Mouse (Mus musculus) CH12.LX (cell line): ENCODE results near the gene Kcnma1. TPM values are rescaled to one million over a fixed set of nuclear protein-coding genes. Genes with fewer than 3 reads are reported as not detected.
A peak's percentile ranks its signal among the peaks of the same experiment; 100 is the strongest.

Source experiments
- DNase-seq: peaks from one replicate; pipeline ENCODE4 v3.0.0-alpha.2; 2013; ENCODE audit errors: extremely low read depth
- H3K27ac ChIP-seq: 2 replicates; pipeline ENCODE4 v1.5.1; 2012; ENCODE audit warnings: low read depth, mild to moderate bottlenecking, control low read depth, moderate library complexity; ENCODE audit not compliant: insufficient read depth
- H3K27me3 ChIP-seq: replicated peaks from 2 replicates; pipeline ENCODE3; 2012; ENCODE audit warnings: inconsistent platforms
- H3K36me3 ChIP-seq, 2 experiments: replicated peaks in 1 of 2; 2 replicates each; pipeline versions ENCODE3 to v1.6.1; 2012; ENCODE audit warnings: inconsistent platforms in 1 of 2, low read length in 1 of 2, mild to moderate bottlenecking in 1 of 2, mixed read lengths in 1 of 2, moderate library complexity in 1 of 2; ENCODE audit not compliant: control insufficient read depth in 1 of 2, insufficient read depth in 1 of 2
- H3K4me1 ChIP-seq, 2 experiments: 2 replicates each; pipeline ENCODE4 v1.6.1; 2012; ENCODE audit warnings: inconsistent platforms in 1 of 2, moderate library complexity in 1 of 2; ENCODE audit not compliant: insufficient read depth in 2 of 2, control insufficient read depth in 1 of 2
- H3K4me2 ChIP-seq: 2 replicates; pipeline ENCODE4 v1.6.1; 2012; ENCODE audit warnings: low read depth, mild to moderate bottlenecking, control low read depth; ENCODE audit not compliant: poor library complexity, insufficient read depth, severe bottlenecking
- H3K4me3 ChIP-seq, 3 experiments: fragments of 150-350 bp in 1 of 3; sonication (generic) in 1 of 3; replicated peaks in 1 of 3; 2 replicates each; pipeline versions ENCODE3 to v1.5.1; 2011 to 2012; ENCODE audit warnings: low read depth in 2 of 3, low read length in 2 of 3, mild to moderate bottlenecking in 2 of 3, moderate library complexity in 2 of 3, control low read depth in 1 of 3, improper control_type of control experiment in 1 of 3, inconsistent platforms in 1 of 3, mixed read lengths in 1 of 3; ENCODE audit not compliant: poor library complexity in 1 of 3
- H3K79me2 ChIP-seq: replicated peaks from 2 replicates; pipeline ENCODE4 v1.6.1; 2012; ENCODE audit warnings: mild to moderate bottlenecking, moderate library complexity; ENCODE audit not compliant: control insufficient read depth, poor library complexity, insufficient read depth, severe bottlenecking; ENCODE audit errors: extremely low read depth
- H3K9ac ChIP-seq: 2 replicates; pipeline ENCODE4 v1.6.1; 2012; ENCODE audit warnings: low read depth, mild to moderate bottlenecking, control low read depth, moderate library complexity; ENCODE audit not compliant: insufficient read depth
- H3K9me3 ChIP-seq: replicated peaks from 2 replicates; pipeline ENCODE3; 2012; ENCODE audit warnings: low read length, inconsistent platforms, mixed read lengths
- CHD1 ChIP-seq: IDR thresholded peaks from 2 replicates; pipeline ENCODE4 v1.6.1; 2012; ENCODE audit warnings: low read depth, low read length, improper control_type of control experiment, inconsistent platforms
- CTCF ChIP-seq, 2 experiments: IDR thresholded peaks in 1 of 2; conservative IDR thresholded peaks in 1 of 2; 2 replicates each; pipeline ENCODE4 v1.5.1; 2011 to 2012; ENCODE audit warnings: low read depth in 2 of 2, low read length in 2 of 2, improper control_type of control experiment in 1 of 2, inconsistent platforms in 1 of 2, mild to moderate bottlenecking in 1 of 2, moderate library complexity in 1 of 2
- ELF1 ChIP-seq: IDR thresholded peaks from 2 replicates; pipeline ENCODE4 v1.6.1; 2014; ENCODE audit warnings: low read depth, mild to moderate bottlenecking, inconsistent platforms, low read length, improper control_type of control experiment
- EP300 ChIP-seq: IDR thresholded peaks from 2 replicates; pipeline ENCODE4 v1.6.1; 2011; ENCODE audit warnings: low read length, improper control_type of control experiment
- HCFC1 ChIP-seq: IDR thresholded peaks from 2 replicates; pipeline ENCODE4 v1.6.1; 2012; ENCODE audit warnings: low read depth, mild to moderate bottlenecking, inconsistent platforms, low read length, improper control_type of control experiment
- JUN ChIP-seq: IDR thresholded peaks from 2 replicates; pipeline ENCODE4 v1.6.1; 2011; ENCODE audit warnings: low read depth, mild to moderate bottlenecking, low read length, improper control_type of control experiment, moderate library complexity; ENCODE audit not compliant: insufficient read depth
- KAT2A ChIP-seq: IDR thresholded peaks from 2 replicates; pipeline ENCODE4 v1.6.1; 2012; ENCODE audit warnings: low read length, improper control_type of control experiment, inconsistent platforms; ENCODE audit not compliant: insufficient replicate concordance
- MAFK ChIP-seq: IDR thresholded peaks from 2 replicates; pipeline ENCODE4 v1.6.1; 2011; ENCODE audit warnings: low read length, improper control_type of control experiment; ENCODE audit not compliant: insufficient replicate concordance
- MAX ChIP-seq: IDR thresholded peaks from 2 replicates; pipeline ENCODE4 v1.6.1; 2011; ENCODE audit warnings: low read length, improper control_type of control experiment
- MEF2A ChIP-seq: IDR thresholded peaks from 2 replicates; pipeline ENCODE4 v1.6.1; 2014; ENCODE audit warnings: low read depth, mild to moderate bottlenecking, inconsistent platforms, low read length, improper control_type of control experiment, borderline replicate concordance
- MXI1 ChIP-seq: IDR thresholded peaks from 2 replicates; pipeline ENCODE4 v1.6.1; 2011; ENCODE audit warnings: mild to moderate bottlenecking, low read depth, low read length, improper control_type of control experiment
- MYC ChIP-seq: IDR thresholded peaks from 2 replicates; pipeline ENCODE4 v1.6.1; 2011; ENCODE audit warnings: low read depth, mild to moderate bottlenecking, improper control_type of control experiment, low read length
- NELFE ChIP-seq: IDR thresholded peaks from 2 replicates; pipeline ENCODE4 v1.6.1; 2011; ENCODE audit warnings: low read depth, low read length, improper control_type of control experiment
- NRF1 ChIP-seq: IDR thresholded peaks from 2 replicates; pipeline ENCODE4 v1.6.1; 2014; ENCODE audit warnings: low read depth, mild to moderate bottlenecking, inconsistent platforms, low read length, improper control_type of control experiment, moderate library complexity
- PAX5 ChIP-seq: IDR thresholded peaks from 2 replicates; pipeline ENCODE4 v1.6.1; 2012; ENCODE audit warnings: low read length, inconsistent platforms, mixed read lengths
- POLR2A ChIP-seq: IDR thresholded peaks from 2 replicates; pipeline ENCODE4 v1.6.1; 2011; ENCODE audit warnings: low read depth, mild to moderate bottlenecking, improper control_type of control experiment, low read length
- POLR2AphosphoS2 ChIP-seq: IDR thresholded peaks from 2 replicates; pipeline ENCODE4 v1.6.1; 2011; ENCODE audit warnings: low read depth, low read length, improper control_type of control experiment
- RAD21 ChIP-seq: IDR thresholded peaks from 2 replicates; pipeline ENCODE4 v1.6.1; 2011; ENCODE audit warnings: low read depth, mild to moderate bottlenecking, low read length, improper control_type of control experiment, moderate library complexity
- RCOR1 ChIP-seq: conservative IDR thresholded peaks from 2 replicates; pipeline ENCODE4 v1.6.1; 2012; ENCODE audit warnings: low read depth, mild to moderate bottlenecking, inconsistent platforms, low read length, improper control_type of control experiment
- SMC3 ChIP-seq: IDR thresholded peaks from 2 replicates; pipeline ENCODE4 v1.6.1; 2011; ENCODE audit warnings: low read depth, low read length, improper control_type of control experiment
- USF2 ChIP-seq: conservative IDR thresholded peaks from 2 replicates; pipeline ENCODE4 v1.6.1; 2011; ENCODE audit warnings: low read depth, low read length, improper control_type of control experiment
- ZC3H11A ChIP-seq: IDR thresholded peaks from 2 replicates; pipeline ENCODE4 v1.6.1; 2012; ENCODE audit warnings: low read depth, mild to moderate bottlenecking, inconsistent platforms, low read length, improper control_type of control experiment
- ZKSCAN1 ChIP-seq: IDR thresholded peaks from 2 replicates; pipeline ENCODE4 v1.6.1; 2012; ENCODE audit warnings: low read depth, inconsistent platforms, low read length, improper control_type of control experiment, borderline replicate concordance
- ZMIZ1 ChIP-seq: IDR thresholded peaks from 2 replicates; pipeline ENCODE4 v1.6.1; 2012; ENCODE audit warnings: low read depth, mild to moderate bottlenecking, inconsistent platforms, low read length, improper control_type of control experiment
- dilution Hi-C: fragments of 300-500 bp; cut with MboI; formaldehyde crosslinking; loops from 2 replicates; pipeline ENCODE4 v1.14.3; 2020; ENCODE audit warnings: low sequenced_read_pairs; ENCODE audit not compliant: extremely low pct_unique_long_range_greater_than_20kb, extremely low pct_ligation_motif_present
- in situ Hi-C: fragments of 300-500 bp; cut with MboI; formaldehyde crosslinking; loops from 3 replicates; pipeline ENCODE4 v1.14.3; 2019; ENCODE audit warnings: low sequenced_read_pairs, low pct_ligation_motif_present, low pct_unique_long_range_greater_than_20kb, mixed read lengths
- polyA plus RNA-seq: library from polyadenylated mRNA; unstranded; fragments of >175 nt; gene quantifications from 2 replicates; pipeline ENCODE4 v1.2.1, GENCODE M21; 2012; ENCODE audit warnings: low read depth; ENCODE audit not compliant: insufficient read length
- total RNA-seq, 2 experiments: library from RNA; depleted of rRNA; stranded (reverse); fragments of 300-350 nt in 1 of 2; fragments of >200 nt in 1 of 2; gene quantifications; 2 replicates each; pipeline ENCODE4 v1.2.3; 2012 to 2014

Kcnma1 gene
- total and polyA plus RNA-seq, 3 experiments = 0.10 to 0.17 (median 0.12) TPM

- Histone ChIP-seq H3K4me2 (no peak overlapping the region), H3K4me1 (peaks cover 0 to 6% of the 10 kb centered on the region in 2 experiments; a peak in 1 of 4 replicates), H3K9me3 (no peaks in the 10 kb centered on the region), H3K9ac (no peak overlapping the region), H3K36me3 (no peaks in the 10 kb centered on the region), H3K4me3 (no peak overlapping the region), H3K27me3 (no peaks in the 10 kb centered on the region), H3K27ac (no peak overlapping the region), H3K79me2 (no peaks in the 10 kb centered on the region)
- peak; percentile 79 for DNase-seq
- TF ChIP-seq SMC3 = peak; percentile 77
- TF ChIP-seq ZC3H11A = peak; percentile 35; the same call in 1 of the 2 replicates
- TF ChIP-seq USF2 = no peak
- no peak for TF ChIP-seq ELF1
- peak; percentile 77 to 80 for TF ChIP-seq CTCF (conservative IDR thresholded peaks at IDR 0.05 in 1 of 2, IDR thresholded peaks at IDR 0.05 in 1 of 2; ENCODE audit: low read depth in 2 of 2, low read length in 2 of 2)
- TF ChIP-seq RCOR1 = no peak
- TF ChIP-seq MYC = no peak
- TF ChIP-seq MXI1 = no peak
- peak; percentile 88 for TF ChIP-seq RAD21
- in situ Hi-C loops (loop anchor here (25.0 kb wide), 1 partner anchor 429 kb away; the partner anchor contains the start of gene Kcnma1), dilution Hi-C loops (no loop called here)
Measured at GRCm38 (mm10) chr14:23583235-23583634, 431.1 kb downstream of the Kcnma1 start.

GRCm38 (mm10) chr14:23581282-23581681 is 433.0 kb downstream of the Kcnma1 start:
- Histone ChIP-seq H3K79me2 (no peaks in the 10 kb centered on the region), H3K27ac (no peak overlapping the region), H3K9ac (no peak overlapping the region), H3K36me3 (no peaks in the 10 kb centered on the region), H3K4me1 (peaks cover 0 to 6% of the 10 kb centered on the region in 2 experiments; a peak in 1 of 4 replicates), H3K9me3 (no peaks in the 10 kb centered on the region), H3K4me2 (no peak overlapping the region), H3K4me3 (no peak overlapping the region), H3K27me3 (no peaks in the 10 kb centered on the region)
- dilution Hi-C loops = no loop called here
- no peak for DNase-seq
- TF ChIP-seq HCFC1 (no peak), POLR2A (no peak), MAX (no peak), MEF2A (no peak), MYC (no peak), MXI1 (no peak), ZKSCAN1 (no peak), CTCF (conservative IDR thresholded peaks at IDR 0.05 in 1 of 2, IDR thresholded peaks at IDR 0.05 in 1 of 2; ENCODE audit: low read depth in 2 of 2, low read length in 2 of 2) (no peak), CHD1 (no peak), ZMIZ1 (no peak), KAT2A (no peak), MAFK (no peak), NRF1 (no peak), ELF1 (no peak), EP300 (no peak), PAX5 (no peak), POLR2AphosphoS2 (no peak), JUN (no peak), NELFE (no peak), RCOR1 (no peak)
- in situ Hi-C loops = loop anchor here (25.0 kb wide), 1 partner anchor 431 kb away; the partner anchor contains the start of gene Kcnma1
